Mouse (Mus musculus): Measurements from ENCODE around the gene Aldh3b3. TPM values are rescaled to one million over a fixed set of nuclear protein-coding genes. Genes with fewer than 3 reads are reported as not detected.
"Not testable (repeated sequence)": the region's sequence is repeated elsewhere in the genome, so short reads cannot be mapped to it uniquely, and the experiment has no call there.

Aldh3b3 gene
- polyA plus RNA-seq, 1 experiment = not detected

DNA sequence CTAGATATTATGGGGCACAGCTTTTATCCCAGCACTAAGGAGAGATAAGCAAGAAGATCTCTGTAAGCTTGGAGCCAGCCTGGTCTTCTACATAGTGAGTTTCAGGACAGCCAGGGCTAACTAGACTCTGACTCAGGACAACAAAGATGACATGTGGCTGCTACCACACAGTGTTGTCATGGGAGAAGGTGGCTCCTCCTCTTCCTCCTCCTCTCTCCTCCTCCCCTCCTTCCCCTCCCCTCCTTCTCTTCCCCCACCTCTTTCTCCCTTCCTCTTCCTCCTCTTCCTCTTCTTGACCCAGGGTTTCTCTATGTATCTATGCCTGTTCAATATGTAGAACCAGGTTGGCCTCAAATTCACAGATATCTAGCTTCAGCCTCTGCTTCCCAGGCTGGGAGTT is 7.0 kb upstream of the Aldh3b3 start:
- Histone ChIP-seq H3K9me3 (replicated peaks; ENCODE audit: control insufficient read depth, insufficient read depth, low read length, poor library complexity, severe bottlenecking) (no peaks in the 10 kb centered on the region), H3K27me3 (ENCODE audit: control insufficient read depth, insufficient read depth, low read length, poor library complexity, severe bottlenecking) (no peaks in the 10 kb centered on the region), H3K27ac (ENCODE audit: insufficient read depth, low read length) (no peak overlapping the region), H3K4me1 (ENCODE audit: control insufficient read depth, insufficient read depth, low read length) (no peaks in the 10 kb centered on the region), H3K9ac (ENCODE audit: low read depth, poor library complexity, severe bottlenecking) (no peak overlapping the region), H3K36me3 (ENCODE audit: control insufficient read depth, insufficient read depth, low read length, poor library complexity, severe bottlenecking) (no peaks in the 10 kb centered on the region), H3K4me3 (ENCODE audit: low read depth, low read length) (no peak overlapping the region)
- no peak for TF ChIP-seq EP300 (IDR thresholded peaks at IDR 0.05; ENCODE audit: insufficient read depth, low read depth, low read length)
- no peak for TF ChIP-seq CTCF (IDR thresholded peaks at IDR 0.05; ENCODE audit: low read depth, low read length)
- TF ChIP-seq POLR2A (IDR thresholded peaks at IDR 0.05; ENCODE audit: insufficient read depth, low read length) = no peak

DNA sequence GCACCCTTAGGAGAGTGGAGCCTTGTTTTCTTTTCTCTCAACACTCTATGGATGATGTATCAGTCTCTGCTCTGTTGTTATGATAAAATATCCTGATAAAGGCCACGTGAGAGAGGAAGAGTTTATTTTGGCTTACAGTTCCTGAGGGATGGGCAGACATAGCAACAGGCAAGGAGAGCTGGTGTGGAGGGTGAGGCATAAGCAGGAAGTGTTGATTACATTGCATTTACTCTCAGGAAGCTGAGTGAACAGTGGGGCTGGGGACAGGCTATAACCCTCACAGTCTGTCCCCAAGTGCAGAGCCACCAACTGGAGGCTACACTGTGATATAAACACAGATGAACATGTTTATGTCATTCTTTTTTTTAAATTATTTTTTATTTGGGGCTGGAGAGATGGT is 6.3 kb upstream of the Aldh3b3 start:
- Histone ChIP-seq H3K4me1 (ENCODE audit: control insufficient read depth, insufficient read depth, low read length) (no peaks in the 10 kb centered on the region), H3K9me3 (replicated peaks; ENCODE audit: control insufficient read depth, insufficient read depth, low read length, poor library complexity, severe bottlenecking) (no peaks in the 10 kb centered on the region), H3K4me3 (ENCODE audit: low read depth, low read length) (no peak overlapping the region), H3K9ac (ENCODE audit: low read depth, poor library complexity, severe bottlenecking) (no peak overlapping the region), H3K27ac (ENCODE audit: insufficient read depth, low read length) (no peak overlapping the region), H3K36me3 (ENCODE audit: control insufficient read depth, insufficient read depth, low read length, poor library complexity, severe bottlenecking) (no peaks in the 10 kb centered on the region), H3K27me3 (ENCODE audit: control insufficient read depth, insufficient read depth, low read length, poor library complexity, severe bottlenecking) (no peaks in the 10 kb centered on the region)
- no peak for TF ChIP-seq EP300 (IDR thresholded peaks at IDR 0.05; ENCODE audit: insufficient read depth, low read depth, low read length)
- no peak for TF ChIP-seq CTCF (IDR thresholded peaks at IDR 0.05; ENCODE audit: low read depth, low read length)
- no peak for TF ChIP-seq POLR2A (IDR thresholded peaks at IDR 0.05; ENCODE audit: insufficient read depth, low read length)

DNA sequence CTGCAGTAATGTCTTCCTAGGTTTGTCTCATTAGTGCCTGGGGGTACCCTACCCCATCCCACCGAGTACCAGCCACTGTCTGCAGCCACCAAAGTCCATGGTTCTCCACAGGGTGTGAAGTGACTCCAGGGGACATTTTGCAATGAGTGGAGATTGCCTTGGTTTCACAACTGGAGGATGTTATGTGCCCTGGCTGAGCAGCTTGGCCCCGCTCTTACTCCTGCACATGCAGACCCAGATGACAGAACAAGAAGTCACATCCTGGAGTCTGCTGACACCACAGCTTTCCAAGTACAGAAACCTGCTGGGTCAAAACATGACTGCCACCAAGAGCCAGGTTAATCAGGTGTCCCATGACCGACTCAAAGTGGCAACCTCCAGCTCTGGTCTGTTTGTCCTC is 3.4 kb upstream of the Aldh3b3 start:
- no peak overlapping the region for H3K9ac ChIP-seq (ENCODE audit: low read depth, poor library complexity, severe bottlenecking)
- H3K27me3 ChIP-seq (ENCODE audit: control insufficient read depth, insufficient read depth, low read length, poor library complexity, severe bottlenecking) = no peaks in the 10 kb centered on the region

DNA sequence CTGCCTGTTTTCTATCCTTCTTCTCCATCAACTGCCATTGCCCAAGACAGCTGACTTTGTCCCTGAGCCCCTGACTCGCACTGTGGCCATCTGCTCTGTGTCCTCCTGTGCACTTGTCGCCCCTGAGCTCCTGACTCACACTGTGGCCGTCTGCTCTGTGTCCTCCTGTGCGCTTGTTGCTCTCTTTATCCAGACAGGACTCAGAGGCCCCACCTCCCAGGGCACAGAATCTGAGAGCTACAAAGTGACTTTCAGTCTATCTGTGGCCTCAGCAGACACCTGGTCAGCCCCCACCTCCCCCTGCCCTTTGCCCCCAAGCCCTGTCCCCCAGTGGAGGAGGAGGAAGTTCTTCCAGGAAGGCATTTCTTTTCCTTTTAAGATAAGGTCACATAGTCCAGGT is 2.6 kb upstream of the Aldh3b3 start:
- Histone ChIP-seq H3K9me3 (replicated peaks; ENCODE audit: control insufficient read depth, insufficient read depth, low read length, poor library complexity, severe bottlenecking) (no peaks in the 10 kb centered on the region), H3K4me3 (ENCODE audit: low read depth, low read length) (no peak overlapping the region), H3K36me3 (ENCODE audit: control insufficient read depth, insufficient read depth, low read length, poor library complexity, severe bottlenecking) (no peaks in the 10 kb centered on the region), H3K27ac (ENCODE audit: insufficient read depth, low read length) (no peak overlapping the region), H3K27me3 (ENCODE audit: control insufficient read depth, insufficient read depth, low read length, poor library complexity, severe bottlenecking) (no peaks in the 10 kb centered on the region), H3K9ac (ENCODE audit: low read depth, poor library complexity, severe bottlenecking) (no peak overlapping the region), H3K4me1 (ENCODE audit: control insufficient read depth, insufficient read depth, low read length) (no peaks in the 10 kb centered on the region)
- no peak for TF ChIP-seq POLR2A (IDR thresholded peaks at IDR 0.05; ENCODE audit: insufficient read depth, low read length)
- TF ChIP-seq EP300 (IDR thresholded peaks at IDR 0.05; ENCODE audit: insufficient read depth, low read depth, low read length) = no peak
- TF ChIP-seq CTCF (IDR thresholded peaks at IDR 0.05; ENCODE audit: low read depth, low read length) = no peak

More for the DNA sequence above, 3.4 kb upstream of the Aldh3b3 start:
- H3K27ac ChIP-seq (ENCODE audit: insufficient read depth, low read length) = no peak overlapping the region
- no peaks in the 10 kb centered on the region for H3K9me3 ChIP-seq (replicated peaks; ENCODE audit: control insufficient read depth, insufficient read depth, low read length, poor library complexity, severe bottlenecking)
- no peak for TF ChIP-seq EP300 (IDR thresholded peaks at IDR 0.05; ENCODE audit: insufficient read depth, low read depth, low read length)
- TF ChIP-seq CTCF (IDR thresholded peaks at IDR 0.05; ENCODE audit: low read depth, low read length) = no peak
- no peak for TF ChIP-seq POLR2A (IDR thresholded peaks at IDR 0.05; ENCODE audit: insufficient read depth, low read length)
- no peaks in the 10 kb centered on the region for H3K36me3 ChIP-seq (ENCODE audit: control insufficient read depth, insufficient read depth, low read length, poor library complexity, severe bottlenecking)
- H3K4me1 ChIP-seq (ENCODE audit: control insufficient read depth, insufficient read depth, low read length) = no peaks in the 10 kb centered on the region
- H3K4me3 ChIP-seq (ENCODE audit: low read depth, low read length) = no peak overlapping the region

DNA sequence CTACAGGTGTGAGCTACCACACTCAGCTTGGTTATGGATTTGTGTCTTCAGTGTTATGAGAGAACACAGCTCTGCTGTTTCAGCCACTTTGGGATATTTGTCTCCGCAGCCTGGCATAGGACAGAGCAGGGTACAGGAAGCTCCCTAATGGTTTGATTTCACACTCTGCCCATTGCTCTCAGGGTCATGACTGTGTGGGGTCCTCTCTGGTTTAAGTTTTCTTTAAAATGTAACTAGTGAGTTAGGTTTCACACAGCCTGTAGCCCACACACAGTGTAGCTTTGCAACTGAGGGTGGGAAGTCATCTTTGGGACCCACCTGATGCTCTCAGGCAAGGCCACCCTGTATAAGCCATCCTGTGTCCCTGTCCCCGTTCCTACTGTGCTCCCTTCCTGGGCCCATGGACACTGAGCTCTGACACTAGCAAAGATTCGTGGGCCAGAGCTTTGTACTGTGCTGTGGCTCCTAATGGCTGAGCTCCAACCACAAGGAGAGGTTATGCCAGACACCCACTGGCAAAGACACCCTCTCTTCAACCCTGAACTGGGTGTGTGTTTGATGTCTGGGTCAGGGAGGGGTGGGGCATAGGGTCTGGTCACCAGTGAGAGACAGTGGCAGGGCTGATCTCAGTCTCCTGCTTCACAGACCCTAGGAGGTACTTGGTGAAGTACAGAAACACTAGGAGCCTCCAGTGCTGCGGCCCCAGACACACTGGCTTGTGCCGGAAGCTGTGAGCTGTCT is 979 bp upstream of the Aldh3b3 start:
- H3K4me1 ChIP-seq (ENCODE audit: control insufficient read depth, insufficient read depth, low read length); H3K36me3 ChIP-seq (ENCODE audit: control insufficient read depth, insufficient read depth, low read length, poor library complexity, severe bottlenecking); H3K27me3 ChIP-seq (ENCODE audit: control insufficient read depth, insufficient read depth, low read length, poor library complexity, severe bottlenecking); H3K9me3 ChIP-seq (replicated peaks; ENCODE audit: control insufficient read depth, insufficient read depth, low read length, poor library complexity, severe bottlenecking); H3K9ac ChIP-seq (ENCODE audit: low read depth, poor library complexity, severe bottlenecking); H3K27ac ChIP-seq (ENCODE audit: insufficient read depth, low read length); H3K4me3 ChIP-seq (ENCODE audit: low read depth, low read length): not testable (repeated sequence)

DNA sequence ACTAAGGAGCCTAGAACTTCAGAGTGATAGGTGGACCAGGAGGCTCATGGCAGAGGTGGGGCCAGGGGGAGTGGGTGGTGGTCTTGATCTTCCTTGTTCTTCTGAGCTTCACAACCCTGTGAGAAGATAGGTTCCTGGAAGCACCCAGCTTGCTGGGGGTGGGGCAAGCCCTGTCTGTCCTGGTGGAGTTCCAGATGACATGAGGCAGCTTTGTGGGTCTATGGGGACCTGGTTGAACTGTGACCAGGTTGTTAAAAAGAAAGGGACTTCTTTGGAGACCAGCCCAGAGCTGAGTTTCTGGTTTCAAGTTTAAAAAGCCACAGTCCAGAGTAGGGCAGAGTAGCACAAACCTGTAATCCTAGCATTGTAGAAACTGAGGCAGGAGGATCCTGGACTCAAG is 585 bp downstream of the Aldh3b3 start:
- no peaks in the 10 kb centered on the region for H3K27me3 ChIP-seq (ENCODE audit: control insufficient read depth, insufficient read depth, low read length, poor library complexity, severe bottlenecking)
- H3K9me3 ChIP-seq (replicated peaks; ENCODE audit: control insufficient read depth, insufficient read depth, low read length, poor library complexity, severe bottlenecking) = no peaks in the 10 kb centered on the region
- no peak overlapping the region for H3K4me3 ChIP-seq (ENCODE audit: low read depth, low read length)
- H3K9ac ChIP-seq (ENCODE audit: low read depth, poor library complexity, severe bottlenecking) = no peak overlapping the region
- no peaks in the 10 kb centered on the region for H3K36me3 ChIP-seq (ENCODE audit: control insufficient read depth, insufficient read depth, low read length, poor library complexity, severe bottlenecking)
- TF ChIP-seq POLR2A (IDR thresholded peaks at IDR 0.05; ENCODE audit: insufficient read depth, low read length) (no peak), CTCF (IDR thresholded peaks at IDR 0.05; ENCODE audit: low read depth, low read length) (no peak), EP300 (IDR thresholded peaks at IDR 0.05; ENCODE audit: insufficient read depth, low read depth, low read length) (no peak)
- no peaks in the 10 kb centered on the region for H3K4me1 ChIP-seq (ENCODE audit: control insufficient read depth, insufficient read depth, low read length)
- no peak overlapping the region for H3K27ac ChIP-seq (ENCODE audit: insufficient read depth, low read length)
